Mouse (Mus musculus): ENCODE measurements at regions not wholly inside any gene's neighbourhood (a gene's known extent, or its start where the extent isn't known, plus 50 kb on each side); places are given as distances from the start of the nearest gene placed in this dataset.
A peak's percentile ranks its signal among the peaks of the same experiment; 100 is the strongest.

DNA sequence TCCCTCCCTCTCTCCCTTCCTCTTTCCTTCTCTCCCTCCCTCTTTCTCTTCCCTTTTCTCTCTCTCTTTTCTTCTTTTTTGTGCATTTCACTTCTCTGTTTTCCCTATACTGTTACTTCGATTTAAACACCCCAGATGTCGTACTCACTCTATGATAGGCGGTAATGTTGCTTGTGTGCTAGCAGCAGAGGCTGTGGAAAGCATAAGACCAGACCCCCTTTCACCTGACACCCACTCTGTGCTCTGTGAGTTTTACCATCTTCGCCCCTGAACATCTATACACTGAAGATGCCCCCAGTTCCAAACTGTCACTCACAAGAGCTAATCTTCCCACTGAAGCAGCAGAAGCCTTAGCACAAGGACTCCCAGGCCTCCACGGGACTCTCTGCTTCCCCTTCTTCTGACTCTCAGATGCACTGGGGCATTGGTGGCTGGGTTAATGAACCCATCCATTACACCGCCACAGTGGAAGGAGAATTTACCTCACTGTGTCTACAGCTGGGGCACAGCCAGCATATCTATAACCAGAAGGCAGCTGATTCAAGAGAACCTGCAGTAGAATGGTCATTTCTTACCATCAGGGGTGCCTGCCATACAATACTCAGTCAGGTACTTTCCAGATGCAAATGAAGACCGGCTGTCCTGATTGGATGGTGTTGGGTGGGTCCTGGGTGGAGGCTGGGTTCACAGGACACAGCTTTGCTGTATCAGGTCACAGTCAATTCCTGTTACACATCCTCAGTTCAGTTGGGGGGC lies 194.0 kb upstream of the Runx1 start:
- DNase-seq (ENCODE audit: low read depth): no peak

DNA sequence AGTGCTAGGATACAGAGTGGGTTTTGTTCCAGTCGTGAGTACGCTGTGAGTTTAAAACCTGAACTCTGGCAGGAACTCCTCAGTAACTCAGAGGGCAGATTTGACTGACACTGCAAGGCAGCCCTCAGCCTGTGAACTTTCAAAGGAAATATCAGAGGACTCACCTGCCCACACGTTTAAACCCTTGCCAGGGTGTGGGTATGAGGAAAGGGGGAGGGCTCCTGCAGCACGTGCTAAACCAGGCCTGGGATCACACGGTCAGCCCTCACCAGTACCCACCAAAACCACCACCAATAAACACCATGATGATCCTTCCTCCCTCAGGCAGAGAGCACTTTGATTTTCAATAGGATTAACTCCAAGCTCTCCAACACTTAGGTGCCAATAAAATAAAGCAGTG lies 192.8 kb upstream of the Runx1 start:
- DNase-seq (ENCODE audit: low read depth): no peak

DNA sequence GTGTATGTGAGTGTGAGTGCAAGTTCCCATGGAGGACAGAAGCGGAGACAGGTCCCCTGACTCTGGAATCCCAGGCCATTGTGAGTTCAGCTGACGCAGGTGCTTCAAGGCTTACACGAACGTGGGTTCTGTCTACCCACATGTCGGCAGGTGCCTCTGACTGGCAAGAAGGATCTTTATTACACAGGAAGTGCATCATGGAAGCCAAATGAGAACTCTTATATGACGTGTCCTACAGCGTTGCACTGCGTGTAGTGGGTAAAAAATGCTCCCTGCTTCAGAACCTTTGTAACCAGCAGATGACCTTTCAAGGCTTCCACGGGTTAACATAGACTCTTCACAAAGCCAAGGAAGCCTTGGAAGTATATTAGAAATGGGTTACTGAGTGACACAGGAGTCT lies 191.1 kb upstream of the Runx1 start:
- no peak for DNase-seq (ENCODE audit: low read depth)

DNA sequence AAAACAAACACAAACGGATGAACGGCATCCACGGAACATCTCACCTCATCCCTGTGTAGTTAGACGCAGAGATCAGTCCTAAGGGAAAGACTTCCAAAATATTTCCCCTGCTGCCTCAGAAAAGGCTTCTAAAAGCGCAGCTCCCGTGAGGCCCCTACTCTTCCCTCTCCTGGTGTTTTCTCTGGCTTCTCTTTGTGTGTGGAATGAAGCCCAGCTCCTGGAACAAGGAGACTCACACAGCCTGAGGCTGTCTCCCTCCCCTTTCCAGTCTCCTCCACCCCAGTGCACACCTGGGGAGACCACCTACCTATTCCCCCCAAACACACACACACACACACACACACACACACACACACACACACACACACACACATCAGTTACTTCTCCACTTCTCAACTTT lies 189.7 kb upstream of the Runx1 start:
- no peak for DNase-seq (ENCODE audit: low read depth)

DNA sequence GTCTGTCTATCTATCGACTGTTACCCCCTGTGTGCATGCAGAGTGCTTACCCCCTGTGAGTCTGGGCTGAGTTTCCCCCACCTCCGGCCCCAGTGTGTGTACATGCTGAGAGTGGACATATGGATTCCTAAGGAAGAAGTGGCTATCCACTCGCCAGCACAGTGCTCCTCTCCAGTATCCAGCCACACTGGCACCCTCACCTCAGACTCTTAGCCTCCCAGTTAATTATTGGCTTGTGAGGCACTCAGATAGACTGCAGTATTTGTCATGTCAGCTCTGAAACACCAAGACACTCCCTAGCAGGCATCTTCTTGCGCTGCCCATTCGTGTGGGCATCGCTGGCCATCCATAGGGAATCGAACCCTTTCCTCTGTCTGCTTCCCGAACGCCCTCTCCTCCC lies 189.0 kb upstream of the Runx1 start:
- no peak for DNase-seq (ENCODE audit: low read depth)

DNA sequence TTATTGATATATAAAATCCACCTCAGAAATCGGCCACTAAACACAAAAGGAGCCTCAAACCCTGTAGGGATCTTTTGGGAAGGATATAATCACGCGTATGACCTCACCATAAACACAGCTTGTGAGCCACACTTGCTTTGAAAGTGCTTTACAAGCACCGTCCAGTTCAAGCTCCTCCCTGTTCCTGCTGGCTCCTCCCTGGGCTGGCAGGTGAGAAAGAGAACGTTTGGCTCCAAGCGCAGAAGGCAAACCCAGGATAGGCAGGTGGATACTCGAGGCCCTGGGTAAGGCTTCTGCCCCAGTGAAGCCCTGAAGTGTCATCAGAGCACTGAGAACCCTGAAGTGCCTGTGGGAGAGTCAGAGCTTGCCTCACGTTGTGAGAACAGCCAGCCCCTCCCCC lies 187.9 kb upstream of the Runx1 start:
- DNase-seq (ENCODE audit: low read depth): peak; percentile 47

DNA sequence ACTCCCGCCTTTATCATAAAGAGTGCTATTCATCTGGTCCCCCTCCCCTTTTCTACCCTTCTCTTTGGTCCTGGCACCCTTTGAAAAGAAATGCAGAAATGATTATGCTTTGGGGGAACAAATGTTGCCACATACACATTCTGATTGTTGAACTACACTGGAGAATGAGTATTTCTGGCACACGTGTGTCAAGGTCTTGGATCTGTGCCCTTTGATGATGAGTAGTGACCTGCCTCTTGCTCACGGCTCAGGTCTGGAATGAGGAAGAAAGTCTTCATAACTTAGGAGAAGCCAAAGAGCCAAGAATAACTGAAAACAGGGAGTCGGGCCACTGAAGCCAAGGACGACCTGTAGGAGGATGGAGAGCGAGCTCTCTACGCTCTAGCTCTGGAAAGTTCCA lies 187.3 kb upstream of the Runx1 start:
- peak; percentile 79 for DNase-seq (ENCODE audit: low read depth)

DNA sequence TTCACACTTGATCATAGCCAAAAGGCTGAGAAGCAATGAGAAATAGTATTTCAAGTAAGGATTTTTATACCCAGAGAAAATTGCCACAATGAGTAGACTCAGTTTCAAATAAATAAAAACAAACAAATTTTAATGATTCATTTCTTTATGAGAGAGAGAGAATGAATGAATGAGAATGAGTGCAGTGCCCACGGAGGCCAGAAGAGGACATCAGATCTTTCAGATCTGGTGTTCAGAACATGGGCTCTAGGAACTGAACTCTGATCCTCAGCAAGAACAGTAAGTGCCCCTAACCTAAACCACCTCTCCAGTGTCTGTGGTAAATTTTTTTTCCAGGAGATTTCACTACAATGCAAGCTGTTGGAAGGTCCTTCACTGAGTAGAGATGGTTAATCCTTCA lies 185.5 kb upstream of the Runx1 start:
- DNase-seq (ENCODE audit: low read depth): no peak

DNA sequence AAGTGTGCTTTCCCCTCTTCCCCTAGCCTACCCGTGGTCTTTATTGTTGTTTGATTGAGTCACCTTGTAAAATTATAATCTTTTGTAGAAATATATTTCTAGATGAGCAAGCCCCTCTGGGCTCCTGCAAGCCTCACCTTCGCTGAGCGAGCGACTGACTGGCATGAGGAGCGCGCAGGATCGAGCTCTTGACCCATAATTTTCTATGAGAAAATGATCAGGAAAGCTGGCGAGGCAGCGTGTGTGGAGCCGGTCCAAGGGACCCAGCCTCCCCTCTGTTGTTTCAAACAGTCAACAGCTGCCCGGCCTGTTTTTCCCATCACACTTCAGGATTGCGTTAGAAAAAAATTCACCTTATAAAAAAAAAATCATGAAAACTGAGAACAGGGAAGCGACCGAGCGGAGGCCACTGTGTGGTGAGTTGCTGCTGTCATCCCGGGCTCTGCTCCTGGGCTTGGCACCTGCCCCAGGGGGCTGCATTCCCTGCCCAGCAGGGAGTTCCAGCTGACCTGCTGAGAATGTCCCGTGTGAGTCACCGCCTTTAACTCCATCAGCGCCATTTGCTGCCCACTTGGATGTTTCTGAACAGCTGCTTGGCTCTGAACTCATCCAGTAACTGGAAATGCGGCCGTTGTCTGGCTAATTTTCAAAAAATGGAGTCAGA lies 180.5 kb upstream of the Runx1 start:
- DNase-seq (ENCODE audit: low read depth): no peak

DNA sequence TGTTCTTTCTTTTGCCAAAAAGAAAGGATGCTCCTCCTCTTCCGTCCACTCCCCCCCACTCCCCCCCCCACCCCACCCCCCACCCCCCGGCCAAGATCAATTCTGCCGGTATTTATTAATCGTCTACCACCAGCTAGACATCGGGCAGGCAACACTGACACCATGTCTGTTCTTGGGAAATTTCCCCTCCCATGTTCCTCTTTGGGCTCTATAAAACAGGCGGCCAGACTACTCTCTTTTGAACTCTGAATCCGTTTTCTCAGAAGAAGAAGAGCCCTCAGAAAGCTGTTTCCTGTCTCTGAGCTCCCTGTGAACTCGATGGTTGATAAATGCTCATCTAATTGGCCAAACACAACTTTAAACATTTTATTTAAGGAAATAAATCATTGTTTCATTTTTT lies 179.5 kb upstream of the Runx1 start:
- DNase-seq (ENCODE audit: low read depth): no peak

DNA sequence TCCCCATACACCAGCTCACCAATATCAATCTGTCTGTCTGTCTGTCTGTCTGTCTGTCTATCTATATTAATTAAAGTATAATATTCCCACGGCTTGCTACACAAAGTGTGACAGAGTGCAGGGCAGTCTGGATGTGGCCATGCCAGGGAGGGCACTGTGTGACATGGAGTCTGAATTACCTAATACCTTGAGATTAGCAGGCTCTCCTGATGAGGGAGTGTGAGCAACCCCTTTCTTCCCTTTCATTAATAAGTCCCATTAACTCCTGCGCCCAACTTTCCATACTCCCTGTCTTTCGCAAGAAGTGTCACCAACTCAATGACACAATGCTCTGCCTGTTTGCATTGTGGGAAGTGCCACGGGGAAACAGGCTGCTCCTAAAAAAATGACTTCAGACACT lies 177.9 kb upstream of the Runx1 start:
- peak; percentile 41 for DNase-seq (ENCODE audit: low read depth)

DNA sequence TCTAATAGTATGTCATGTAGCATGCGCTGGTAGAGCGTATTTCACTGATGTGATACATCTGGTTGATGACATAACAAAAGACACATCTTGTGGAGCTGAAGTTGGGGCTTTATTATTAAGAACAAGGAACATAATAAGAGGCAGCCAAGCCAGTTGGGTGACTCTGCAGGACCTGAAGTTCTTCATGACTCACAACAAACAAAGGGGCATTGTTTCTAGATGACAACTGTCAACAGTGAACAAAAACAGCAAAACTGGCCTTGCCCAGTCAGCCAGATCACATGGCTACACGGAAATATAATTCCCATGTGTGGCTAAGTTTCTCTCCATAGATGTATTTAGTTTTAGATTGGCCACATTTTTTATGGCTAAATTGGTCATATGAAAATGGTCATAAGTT lies 172.7 kb upstream of the Runx1 start:
- DNase-seq (ENCODE audit: low read depth): no peak

DNA sequence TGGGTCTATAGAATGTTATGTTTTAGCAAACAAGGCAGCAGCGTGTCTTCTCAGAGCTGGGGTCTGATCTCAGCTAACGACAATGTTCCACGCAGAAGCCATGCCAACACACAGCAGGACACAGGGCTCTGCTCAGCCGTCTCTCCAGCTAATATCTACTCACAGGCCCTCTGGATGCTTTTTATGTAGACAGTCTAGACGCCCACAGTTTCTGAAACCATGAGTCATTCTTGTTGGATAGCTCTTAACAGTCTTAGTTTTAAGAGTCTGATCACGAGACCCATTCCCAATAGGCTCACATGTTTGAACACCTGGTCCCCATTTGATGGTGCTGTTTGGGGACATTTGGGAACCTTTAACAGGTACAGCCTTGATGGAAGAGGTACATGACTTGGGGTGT lies 171.7 kb upstream of the Runx1 start:
- no peak for DNase-seq (ENCODE audit: low read depth)

DNA sequence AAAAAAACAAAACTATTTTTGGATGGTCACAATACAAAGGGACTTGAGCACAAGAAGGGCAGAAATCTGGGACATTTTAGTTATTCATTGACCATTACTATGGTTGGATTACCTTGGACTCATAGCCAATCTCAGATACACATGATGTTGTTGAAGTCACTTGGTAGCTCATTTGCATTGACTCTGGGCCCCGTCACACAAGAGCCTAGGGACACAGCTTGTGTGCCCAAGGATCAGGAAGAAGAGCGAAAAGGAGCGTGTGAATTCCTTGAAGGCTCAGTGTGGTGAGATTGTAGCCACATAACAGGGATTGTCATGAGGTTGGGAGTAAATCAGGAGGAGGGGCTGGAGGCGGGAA lies 170.0 kb upstream of the Runx1 start:
- DNase-seq (ENCODE audit: low read depth): no peak

DNA sequence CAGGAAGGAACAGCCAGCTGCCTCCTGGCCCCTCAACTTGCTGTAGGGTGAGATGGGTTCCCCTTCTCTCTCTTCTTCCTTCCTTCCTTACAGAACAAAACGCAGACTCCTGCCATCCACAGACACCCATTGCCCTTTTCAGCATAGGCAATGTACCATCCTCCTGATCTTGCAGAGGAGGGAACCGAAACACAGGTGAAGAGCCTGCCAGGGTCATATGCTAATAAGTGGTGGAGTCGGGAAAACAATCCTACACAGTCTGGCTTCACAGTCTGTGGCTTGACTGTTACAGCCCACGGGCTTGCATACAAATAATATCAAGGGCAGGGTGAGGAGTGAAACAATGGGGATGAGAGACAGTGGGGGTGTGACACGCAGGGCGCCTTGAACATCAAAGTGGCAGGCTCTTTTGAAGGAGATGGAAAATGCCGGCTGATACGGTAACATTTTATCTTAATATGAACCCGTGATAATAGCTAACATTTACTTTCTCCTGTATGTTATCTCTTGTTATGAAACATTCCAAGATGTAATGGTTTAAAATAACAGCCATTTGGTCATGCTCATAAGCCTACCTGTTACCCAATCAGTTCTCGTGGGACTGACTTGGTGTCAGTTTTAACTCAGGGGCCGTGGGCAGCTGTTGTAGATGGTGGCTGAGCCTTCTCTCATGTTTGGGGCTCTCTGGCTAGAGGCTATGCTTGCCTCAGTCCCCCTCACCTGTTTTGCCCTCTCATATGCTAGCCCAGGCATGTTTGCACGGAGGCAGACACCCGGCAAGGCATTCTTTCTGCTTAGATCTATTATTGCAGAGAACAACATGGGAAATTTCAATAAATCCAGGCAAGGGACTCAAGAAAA lies 169.4 kb upstream of the Runx1 start:
- no peak for DNase-seq (ENCODE audit: low read depth)

DNA sequence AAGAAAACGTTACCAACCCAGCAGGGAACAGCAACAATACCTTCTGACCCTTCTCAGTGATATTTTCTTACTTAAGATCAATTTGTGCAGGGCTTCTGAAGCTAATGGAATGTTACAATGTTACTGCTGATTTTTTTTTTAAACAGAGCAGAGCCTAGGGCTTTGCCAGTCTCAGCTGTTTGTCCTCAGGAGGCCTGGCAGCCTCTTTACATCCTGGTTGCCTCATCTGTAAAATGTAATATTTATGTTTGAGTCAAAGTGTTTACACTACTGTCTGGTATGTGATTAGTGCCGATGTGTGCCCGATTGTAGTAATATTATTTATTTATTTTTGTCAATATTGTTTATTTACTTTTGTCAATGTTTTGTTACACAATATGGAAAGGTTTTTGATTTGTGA lies 166.9 kb upstream of the Runx1 start:
- no peak for DNase-seq (ENCODE audit: low read depth)

DNA sequence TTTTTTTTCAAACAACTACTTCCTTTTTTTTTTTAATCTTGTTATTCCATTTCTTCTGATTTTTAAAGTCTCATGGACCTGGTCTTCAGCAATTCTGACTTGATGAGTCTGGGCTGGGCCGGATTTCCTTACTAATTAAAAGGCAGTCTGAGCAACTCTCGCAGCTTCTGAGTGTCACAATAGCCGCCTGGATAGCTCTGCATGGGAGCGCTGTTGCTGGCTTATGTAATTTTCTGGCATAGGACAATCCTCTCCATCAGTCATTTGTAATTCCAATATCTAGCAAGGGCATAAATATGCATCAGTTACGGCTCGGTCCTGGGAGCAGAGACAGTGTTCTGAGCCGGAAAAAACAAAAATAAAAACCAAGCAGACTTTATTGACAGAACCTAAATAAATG lies 165.5 kb upstream of the Runx1 start:
- DNase-seq (ENCODE audit: low read depth): no peak

DNA sequence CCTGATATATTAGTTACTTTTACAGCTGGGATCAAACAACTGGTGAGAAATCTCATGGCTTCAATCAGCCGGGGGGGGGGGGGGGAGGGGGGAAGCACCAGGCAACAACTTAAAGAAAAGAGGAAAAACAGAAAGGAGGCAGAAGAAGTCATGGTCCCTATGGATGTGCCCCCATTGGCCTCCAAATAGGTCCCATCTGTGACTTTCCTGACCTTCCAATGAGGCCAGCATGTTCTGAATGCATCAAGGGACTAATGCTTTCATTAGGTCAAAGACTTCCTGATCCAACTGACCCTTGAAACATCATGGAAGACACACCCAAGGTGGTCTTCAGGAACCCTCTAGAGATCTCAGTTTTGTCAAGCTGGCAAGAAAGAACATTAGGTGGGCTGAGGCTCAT lies 162.5 kb upstream of the Runx1 start:
- DNase-seq (ENCODE audit: low read depth): no peak

DNA sequence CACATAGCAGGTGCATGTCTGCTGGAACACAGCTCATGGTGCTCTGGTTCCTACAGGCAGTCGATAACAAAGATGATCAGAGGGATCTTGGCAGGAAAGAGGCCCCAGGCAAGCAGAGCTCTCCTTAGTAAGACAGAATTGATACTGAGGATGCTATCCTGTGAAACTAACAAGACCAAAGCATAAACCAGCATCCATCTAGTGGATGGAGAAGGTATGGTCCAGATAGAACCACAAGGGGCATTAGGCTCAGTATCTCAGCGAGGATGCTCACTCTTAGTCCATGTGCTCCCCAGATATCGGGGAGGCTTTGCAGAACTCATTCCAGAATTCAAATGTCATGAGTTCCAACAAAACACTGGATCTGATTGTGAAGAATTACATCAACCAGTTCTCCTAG lies 162.1 kb upstream of the Runx1 start:
- no peak for DNase-seq (ENCODE audit: low read depth)

DNA sequence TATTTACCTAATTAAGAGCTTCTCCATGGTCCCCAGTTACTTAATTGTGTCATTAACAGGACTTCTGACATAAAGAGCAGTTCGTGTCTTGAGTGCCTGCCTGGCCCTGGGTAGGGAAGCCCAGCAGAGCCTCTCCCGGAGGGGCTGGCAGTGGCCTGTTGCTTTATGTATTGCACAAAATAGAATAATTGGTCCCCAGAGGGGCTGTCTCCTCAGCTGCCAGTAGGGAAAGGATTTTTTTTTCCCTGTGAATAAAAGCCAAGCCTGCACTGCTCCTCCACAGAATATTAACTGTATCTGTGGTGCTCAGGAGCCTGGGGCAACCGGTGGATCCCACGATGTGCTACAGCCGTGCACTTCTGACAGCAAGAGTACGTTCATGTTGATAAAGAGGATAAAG lies 159.8 kb upstream of the Runx1 start:
- no peak for DNase-seq (ENCODE audit: low read depth)

DNA sequence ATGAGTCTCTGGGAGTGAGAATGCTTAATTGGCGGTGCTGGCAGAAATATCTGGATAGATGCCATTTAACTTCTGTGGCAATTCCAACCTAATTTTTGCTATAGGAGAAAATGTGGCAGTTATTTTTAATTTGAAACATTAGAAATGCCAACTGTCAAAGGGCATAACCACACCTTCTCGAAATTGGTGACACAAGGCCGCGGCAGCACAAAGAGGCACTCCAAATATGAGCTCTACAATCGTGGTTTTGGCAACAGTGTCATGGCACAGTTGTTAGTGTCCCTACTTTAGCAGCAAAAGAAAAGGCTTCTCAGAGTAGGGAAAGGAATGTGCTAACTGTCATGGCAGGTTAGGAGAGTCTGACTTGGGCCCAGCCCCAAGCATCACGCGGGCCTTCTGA lies 157.0 kb upstream of the Runx1 start:
- DNase-seq (ENCODE audit: low read depth): no peak

DNA sequence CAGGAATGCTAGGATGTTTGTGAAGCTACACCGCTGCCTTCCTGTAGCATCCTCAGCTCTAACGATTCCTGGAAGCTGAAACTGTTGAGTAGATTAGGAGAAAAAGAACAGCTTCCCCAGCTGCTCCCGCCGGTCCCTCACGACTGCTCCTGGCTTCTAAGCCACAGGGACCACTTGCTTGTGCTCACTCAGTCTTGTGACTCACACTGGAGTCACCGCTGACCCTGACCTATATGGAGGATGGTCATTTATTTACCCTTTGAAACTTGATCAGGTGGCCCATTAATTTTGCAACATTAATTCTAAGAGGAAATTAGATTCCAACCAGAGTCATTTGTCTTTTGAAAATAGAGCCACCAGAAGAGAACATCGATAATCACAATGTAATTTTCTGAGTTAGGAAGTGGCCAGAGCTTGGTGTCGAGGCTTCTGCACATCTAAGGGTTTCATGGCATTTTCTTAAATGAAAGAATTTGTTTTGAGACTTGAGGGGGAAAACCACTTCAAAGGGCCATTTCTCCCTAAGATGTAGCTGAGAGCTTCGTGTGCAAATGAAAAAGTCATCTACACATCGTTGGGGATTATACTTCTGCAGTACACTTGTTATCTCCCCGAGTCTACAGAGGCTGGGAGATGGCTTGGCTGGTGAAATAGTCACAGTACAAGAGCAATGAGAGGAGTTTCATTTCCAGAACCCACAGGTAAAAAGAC lies 153.8 kb upstream of the Runx1 start:
- DNase-seq (ENCODE audit: low read depth): no peak

All from gonadal fat pad, adult 2 months (tissue).